Mouse (Mus musculus): ENCODE measurements around the gene Crispld2. TPM values are rescaled to one million over a fixed set of nuclear protein-coding genes. Genes with fewer than 3 reads are reported as not detected.

The Crispld2 gene
- polyA plus RNA-seq, 1 experiment from 2014 or later: 1.8 TPM

GRCm38 (mm10) chr8:120067936-120068668 lies 75.9 kb downstream of the Crispld2 start:
- no peaks in the 10 kb centered on the region for H3K36me3 ChIP-seq (ENCODE audit: control insufficient read depth, insufficient read depth, low read length)
- peaks cover 3 to 4% of the 10 kb centered on the region in 2 experiments; a peak in 3 of 4 replicates for H3K4me1 ChIP-seq (ENCODE audit: control insufficient read depth in 2 of 2, insufficient read depth in 2 of 2, low read length in 2 of 2)
- no peak overlapping the region for H3K4me3 ChIP-seq (ENCODE audit: control insufficient read depth in 1 of 2, insufficient read depth in 1 of 2, low read depth in 1 of 2, low read length in 2 of 2)
- WGBS: 55% methylated on average over 19 of the region's 19 CpGs
- H3K27ac ChIP-seq (replicated peaks in 1 of 2; ENCODE audit: control insufficient read depth in 1 of 2, insufficient read depth in 1 of 2, low read depth in 2 of 2, low read length in 2 of 2): 0 out of 4 replicates have a peak overlapping the region, but pooled peaks of 1 of the 2 experiments have one; percentile 10
- H3K9ac ChIP-seq (ENCODE audit: low read length): no peak overlapping the region
- H3K27me3 ChIP-seq (ENCODE audit: control insufficient read depth, insufficient read depth, low read length): no peaks in the 10 kb centered on the region
- ATAC-seq (ENCODE audit: insufficient number of reproducible peaks, insufficient read depth, low FRiP score, low read depth): no peak
- no peaks in the 10 kb centered on the region for H3K9me3 ChIP-seq (ENCODE audit: control insufficient read depth, low read length)
- no peak overlapping the region for H3K4me2 ChIP-seq (ENCODE audit: low read length)

- H3K27ac ChIP-seq (replicated peaks in 1 of 2; ENCODE audit: control insufficient read depth in 1 of 2, insufficient read depth in 1 of 2, low read depth in 2 of 2, low read length in 2 of 2): no peak overlapping the region; a peak in 1 of 4 replicates
- no peak overlapping the region for H3K9ac ChIP-seq (ENCODE audit: low read length)
- no peaks in the 10 kb centered on the region for H3K27me3 ChIP-seq (ENCODE audit: control insufficient read depth, insufficient read depth, low read length)
- WGBS: 23% methylated on average over 4 of the region's 4 CpGs
- no peak overlapping the region for H3K4me3 ChIP-seq (ENCODE audit: control insufficient read depth in 1 of 2, insufficient read depth in 1 of 2, low read depth in 1 of 2, low read length in 2 of 2)
- H3K4me2 ChIP-seq (ENCODE audit: low read length): no peak overlapping the region
- peaks cover 3 to 4% of the 10 kb centered on the region in 2 experiments; a peak in 3 of 4 replicates for H3K4me1 ChIP-seq (ENCODE audit: control insufficient read depth in 2 of 2, insufficient read depth in 2 of 2, low read length in 2 of 2)
- no peaks in the 10 kb centered on the region for H3K9me3 ChIP-seq (ENCODE audit: control insufficient read depth, low read length)
- no peak for ATAC-seq (ENCODE audit: insufficient number of reproducible peaks, insufficient read depth, low FRiP score, low read depth)
- H3K36me3 ChIP-seq (ENCODE audit: control insufficient read depth, insufficient read depth, low read length): no peaks in the 10 kb centered on the region
Measured at GRCm38 (mm10) chr8:120071684-120072083, 79.4 kb downstream of the Crispld2 start.

GRCm38 (mm10) chr8:120072259-120072658 lies 80.0 kb downstream of the Crispld2 start:
- H3K4me1 ChIP-seq (ENCODE audit: control insufficient read depth in 2 of 2, insufficient read depth in 2 of 2, low read length in 2 of 2): peaks cover 3 to 4% of the 10 kb centered on the region in 2 experiments; a peak in 3 of 4 replicates
- H3K36me3 ChIP-seq (ENCODE audit: control insufficient read depth, insufficient read depth, low read length): no peaks in the 10 kb centered on the region
- H3K4me3 ChIP-seq (ENCODE audit: control insufficient read depth in 1 of 2, insufficient read depth in 1 of 2, low read depth in 1 of 2, low read length in 2 of 2): no peak overlapping the region
- H3K9ac ChIP-seq (ENCODE audit: low read length): no peak overlapping the region
- H3K9me3 ChIP-seq (ENCODE audit: control insufficient read depth, low read length): no peaks in the 10 kb centered on the region
- H3K27me3 ChIP-seq (ENCODE audit: control insufficient read depth, insufficient read depth, low read length): no peaks in the 10 kb centered on the region
- H3K27ac ChIP-seq (replicated peaks in 1 of 2; ENCODE audit: control insufficient read depth in 1 of 2, insufficient read depth in 1 of 2, low read depth in 2 of 2, low read length in 2 of 2): no peak overlapping the region; a peak in 1 of 4 replicates
- no peak overlapping the region for H3K4me2 ChIP-seq (ENCODE audit: low read length)
- 59% methylated on average over 9 of the region's 9 CpGs for WGBS
- no peak for ATAC-seq (ENCODE audit: insufficient number of reproducible peaks, insufficient read depth, low FRiP score, low read depth)

- no peak overlapping the region for H3K27ac ChIP-seq (replicated peaks in 1 of 2; ENCODE audit: control insufficient read depth in 1 of 2, insufficient read depth in 1 of 2, low read depth in 2 of 2, low read length in 2 of 2)
- no peak overlapping the region for H3K4me2 ChIP-seq (ENCODE audit: low read length)
- H3K4me1 ChIP-seq (ENCODE audit: control insufficient read depth in 2 of 2, insufficient read depth in 2 of 2, low read length in 2 of 2): peaks cover 3 to 4% of the 10 kb centered on the region in 2 experiments; a peak in 3 of 4 replicates
- no peak for ATAC-seq (ENCODE audit: insufficient number of reproducible peaks, insufficient read depth, low FRiP score, low read depth)
- 79% methylated on average over 8 of the region's 8 CpGs for WGBS
- H3K9ac ChIP-seq (ENCODE audit: low read length): no peak overlapping the region
- no peaks in the 10 kb centered on the region for H3K9me3 ChIP-seq (ENCODE audit: control insufficient read depth, low read length)
- H3K36me3 ChIP-seq (ENCODE audit: control insufficient read depth, insufficient read depth, low read length): no peaks in the 10 kb centered on the region
- no peaks in the 10 kb centered on the region for H3K27me3 ChIP-seq (ENCODE audit: control insufficient read depth, insufficient read depth, low read length)
- H3K4me3 ChIP-seq (ENCODE audit: control insufficient read depth in 1 of 2, insufficient read depth in 1 of 2, low read depth in 1 of 2, low read length in 2 of 2): no peak overlapping the region
Measured at GRCm38 (mm10) chr8:120072827-120073226, 80.6 kb downstream of the Crispld2 start.

- H3K9me3 ChIP-seq (ENCODE audit: control insufficient read depth, low read length): no peaks in the 10 kb centered on the region
- no peaks in the 10 kb centered on the region for H3K36me3 ChIP-seq (ENCODE audit: control insufficient read depth, insufficient read depth, low read length)
- H3K4me2 ChIP-seq (ENCODE audit: low read length): no peak overlapping the region
- H3K4me3 ChIP-seq (ENCODE audit: control insufficient read depth in 1 of 2, insufficient read depth in 1 of 2, low read depth in 1 of 2, low read length in 2 of 2): no peak overlapping the region
- 75% methylated on average over 6 of the region's 6 CpGs for WGBS
- H3K27me3 ChIP-seq (ENCODE audit: control insufficient read depth, insufficient read depth, low read length): no peaks in the 10 kb centered on the region
- no peak overlapping the region for H3K27ac ChIP-seq (replicated peaks in 1 of 2; ENCODE audit: control insufficient read depth in 1 of 2, insufficient read depth in 1 of 2, low read depth in 2 of 2, low read length in 2 of 2)
- peaks cover 0 to 4% of the 10 kb centered on the region in 2 experiments; a peak in 2 of 4 replicates for H3K4me1 ChIP-seq (ENCODE audit: control insufficient read depth in 2 of 2, insufficient read depth in 2 of 2, low read length in 2 of 2)
- ATAC-seq (ENCODE audit: insufficient number of reproducible peaks, insufficient read depth, low FRiP score, low read depth): no peak
- no peak overlapping the region for H3K9ac ChIP-seq (ENCODE audit: low read length)
Measured at GRCm38 (mm10) chr8:120074516-120074915, 82.3 kb downstream of the Crispld2 start.

GRCm38 (mm10) chr8:120075347-120075746 lies 83.1 kb downstream of the Crispld2 start:
- ATAC-seq (ENCODE audit: insufficient number of reproducible peaks, insufficient read depth, low FRiP score, low read depth): no peak
- no peak overlapping the region for H3K4me3 ChIP-seq (ENCODE audit: control insufficient read depth in 1 of 2, insufficient read depth in 1 of 2, low read depth in 1 of 2, low read length in 2 of 2)
- no peak overlapping the region for H3K4me2 ChIP-seq (ENCODE audit: low read length)
- H3K4me1 ChIP-seq (ENCODE audit: control insufficient read depth in 2 of 2, insufficient read depth in 2 of 2, low read length in 2 of 2): peaks cover 0 to 4% of the 10 kb centered on the region in 2 experiments; a peak in 2 of 4 replicates
- H3K36me3 ChIP-seq (ENCODE audit: control insufficient read depth, insufficient read depth, low read length): 0 out of 2 replicates have a peak, but pooled peaks cover under 1% of the 10 kb centered on the region
- H3K9ac ChIP-seq (ENCODE audit: low read length): no peak overlapping the region
- no peaks in the 10 kb centered on the region for H3K9me3 ChIP-seq (ENCODE audit: control insufficient read depth, low read length)
- H3K27ac ChIP-seq (replicated peaks in 1 of 2; ENCODE audit: control insufficient read depth in 1 of 2, insufficient read depth in 1 of 2, low read depth in 2 of 2, low read length in 2 of 2): no peak overlapping the region
- no peaks in the 10 kb centered on the region for H3K27me3 ChIP-seq (ENCODE audit: control insufficient read depth, insufficient read depth, low read length)
- 64% methylated on average over 6 of the region's 6 CpGs for WGBS

GRCm38 (mm10) chr8:120078080-120078479 lies 85.8 kb downstream of the Crispld2 start:
- Histone ChIP-seq H3K4me1 (ENCODE audit: control insufficient read depth in 2 of 2, insufficient read depth in 2 of 2, low read length in 2 of 2) (no peaks in the 10 kb centered on the region), H3K27ac (replicated peaks in 1 of 2; ENCODE audit: control insufficient read depth in 1 of 2, insufficient read depth in 1 of 2, low read depth in 2 of 2, low read length in 2 of 2) (no peak overlapping the region), H3K36me3 (ENCODE audit: control insufficient read depth, insufficient read depth, low read length) (peaks cover 28% of the 10 kb centered on the region), H3K9ac (ENCODE audit: low read length) (no peak overlapping the region), H3K4me3 (ENCODE audit: control insufficient read depth in 1 of 2, insufficient read depth in 1 of 2, low read depth in 1 of 2, low read length in 2 of 2) (no peak overlapping the region), H3K9me3 (ENCODE audit: control insufficient read depth, low read length) (no peaks in the 10 kb centered on the region), H3K27me3 (ENCODE audit: control insufficient read depth, insufficient read depth, low read length) (no peaks in the 10 kb centered on the region), H3K4me2 (ENCODE audit: low read length) (no peak overlapping the region)
- ATAC-seq (ENCODE audit: insufficient number of reproducible peaks, insufficient read depth, low FRiP score, low read depth): no peak
- WGBS: 15% methylated on average over 10 of the region's 10 CpGs
